Mouse (Mus musculus): ENCODE measurements around the gene Piezo1. TPM values are rescaled to one million over a fixed set of nuclear protein-coding genes. Genes with fewer than 3 reads are reported as not detected.
"Not testable (repeated sequence)": the region's sequence is repeated elsewhere in the genome, so short reads cannot be mapped to it uniquely, and the experiment has no call there.

Piezo1 gene
- total RNA-seq (2021), result 10 to 100 TPM; 14.1 to 28.4 TPM
- long read RNA-seq, experiment 1, partial matches to known transcripts, result 1 of 5 reads
- long read RNA-seq, experiment 1, other reads (novel, unspliced or antisense), result 3 of 5 reads
- long read RNA-seq, experiment 2, partial matches to known transcripts, result 4 of 5 reads
- long read RNA-seq, experiment 2, other reads (novel, unspliced or antisense), result 1 of 5 reads

DNA sequence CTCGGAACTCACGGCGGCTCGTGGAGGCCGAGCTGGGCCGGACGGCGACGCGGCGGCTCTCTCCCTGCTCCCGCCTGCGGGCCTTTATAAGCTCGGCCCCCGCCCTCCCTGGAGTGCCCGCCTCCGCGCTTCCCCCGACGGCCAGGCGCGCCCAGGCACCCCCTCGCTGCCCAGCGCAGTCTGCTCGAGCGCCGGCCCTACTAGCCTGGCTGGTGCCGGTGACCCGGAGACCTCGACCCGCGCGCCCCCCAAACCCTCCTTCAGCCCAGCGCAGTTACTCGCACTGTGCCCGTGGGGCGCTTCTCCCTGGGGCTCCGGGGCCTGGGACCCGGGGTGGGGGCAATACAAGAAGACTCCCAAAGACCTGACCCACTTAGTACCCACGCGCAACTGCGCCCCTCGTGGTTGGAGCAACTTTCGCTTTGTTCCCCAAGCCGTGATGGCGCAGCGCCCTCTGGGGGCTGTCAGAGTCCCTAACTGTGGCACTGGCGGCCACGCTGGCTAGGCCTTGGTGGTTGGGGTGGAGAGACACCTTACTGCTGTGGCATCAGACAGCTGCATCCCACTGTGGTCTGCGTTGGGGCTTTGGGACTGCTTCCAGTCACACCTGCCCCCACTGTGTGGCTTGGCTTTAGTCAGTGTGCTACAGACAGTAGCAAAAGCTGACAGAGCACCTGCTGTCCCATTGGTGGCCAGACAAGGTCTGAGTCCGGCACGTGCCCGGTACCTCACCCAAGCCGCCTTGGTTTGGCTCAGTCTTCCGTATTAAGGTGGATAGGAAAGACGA is at the start of gene Piezo1:
Piezo1 (minus strand) TSS at position 65 of the 787 bp plus-strand sequence.
- peak; percentile 93 to 96 for DNase-seq (ENCODE audit: low spot score in 2 of 2)

DNA sequence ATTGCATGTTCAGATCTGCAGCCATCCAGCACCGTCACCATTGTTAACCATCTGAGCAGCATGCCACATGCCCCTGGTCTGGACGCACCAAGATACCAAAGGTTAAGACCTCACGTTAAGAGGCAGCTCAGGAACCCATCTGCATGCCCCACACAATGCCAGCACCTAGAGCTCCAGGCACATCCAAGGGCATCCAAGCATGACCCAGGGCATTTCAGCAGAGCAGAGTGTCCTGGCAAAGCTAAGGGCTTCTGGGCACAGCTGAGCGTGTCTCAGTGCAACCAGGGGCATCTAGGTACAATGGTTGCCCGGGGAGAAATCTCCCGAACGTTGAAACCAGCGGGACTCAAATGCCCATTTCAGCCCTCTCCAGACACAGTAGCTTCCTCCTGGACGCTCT is 49.5 kb upstream of the Piezo1 start:
- DNase-seq (ENCODE audit: low spot score in 2 of 2), result no peak

DNA sequence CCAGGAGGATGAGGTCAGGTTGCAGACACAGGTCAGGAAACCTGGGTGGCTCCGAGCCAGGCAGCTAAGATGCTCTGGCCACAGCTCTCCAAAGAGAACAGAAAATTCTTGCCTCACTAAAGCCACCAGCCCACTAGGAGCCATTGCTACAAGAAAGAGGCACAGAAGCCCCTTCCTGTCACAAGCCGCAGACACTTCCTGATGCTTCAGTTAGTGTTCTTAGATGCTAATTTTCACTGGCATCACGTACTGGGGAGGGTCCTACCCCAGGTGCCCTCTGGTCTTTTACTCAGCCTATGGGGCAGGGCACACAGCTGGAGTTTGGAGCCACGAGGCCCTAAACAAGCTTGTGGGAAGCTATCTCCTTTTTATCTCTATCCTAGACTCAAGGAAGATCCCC is 44.9 kb upstream of the Piezo1 start:
- no peak for DNase-seq (ENCODE audit: low spot score in 2 of 2)

DNA sequence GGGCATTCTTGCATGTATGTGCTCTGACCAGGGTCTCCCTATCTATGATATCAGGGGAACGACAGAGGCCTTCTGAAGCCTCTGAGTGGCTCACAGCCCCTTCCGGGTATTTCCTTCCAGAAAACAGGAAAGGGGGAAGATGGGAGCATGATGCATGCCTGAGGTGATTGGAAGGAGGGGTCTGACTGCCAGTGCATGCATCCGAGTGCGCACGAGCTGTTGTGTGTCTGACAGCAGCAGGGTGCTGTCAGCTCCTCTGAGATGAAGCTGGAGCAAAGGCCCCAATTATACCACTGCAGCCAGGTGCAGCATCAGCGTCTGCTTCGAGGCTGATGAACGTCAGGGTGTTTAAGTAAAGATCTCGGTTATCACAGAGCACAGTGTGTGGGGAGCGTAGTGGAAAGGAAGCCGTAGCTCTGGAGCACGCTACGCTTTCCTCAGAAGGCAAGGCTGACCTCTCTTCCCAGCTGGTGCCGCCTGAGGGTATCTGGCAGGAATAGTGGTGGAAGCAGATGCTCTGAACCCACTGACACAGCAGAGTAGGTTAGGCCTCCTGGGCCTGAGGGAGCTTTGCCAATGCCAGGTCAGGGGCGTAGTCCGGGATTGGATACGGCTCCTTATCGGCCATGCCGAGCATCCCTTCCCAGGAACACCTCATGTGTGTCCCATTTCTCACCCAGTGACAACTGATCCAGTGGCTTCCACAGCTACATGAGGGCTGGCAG is 42.8 kb upstream of the Piezo1 start:
- DNase-seq (ENCODE audit: low spot score in 2 of 2), result no peak

DNA sequence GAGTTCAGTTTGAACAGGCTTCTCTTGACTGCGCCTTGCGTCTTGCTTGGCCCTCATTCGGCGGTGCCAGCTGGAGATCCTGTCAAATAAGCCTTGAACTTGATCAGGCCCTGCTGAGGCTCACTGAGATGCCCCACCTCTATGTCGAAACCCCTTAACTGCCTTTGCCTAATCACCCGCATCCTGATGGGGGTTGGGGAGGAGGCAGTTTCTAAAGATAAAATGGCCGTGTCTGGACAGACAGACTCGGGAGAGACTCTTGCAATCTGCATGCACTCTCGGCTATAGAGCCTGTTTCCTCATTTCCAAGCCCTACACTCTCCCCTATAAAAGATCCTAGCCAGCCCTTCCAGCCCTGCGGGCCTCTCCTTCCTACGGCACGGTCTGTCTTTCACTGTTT is 42.1 kb upstream of the Piezo1 start:
- no peak for DNase-seq (ENCODE audit: low spot score in 2 of 2)

DNA sequence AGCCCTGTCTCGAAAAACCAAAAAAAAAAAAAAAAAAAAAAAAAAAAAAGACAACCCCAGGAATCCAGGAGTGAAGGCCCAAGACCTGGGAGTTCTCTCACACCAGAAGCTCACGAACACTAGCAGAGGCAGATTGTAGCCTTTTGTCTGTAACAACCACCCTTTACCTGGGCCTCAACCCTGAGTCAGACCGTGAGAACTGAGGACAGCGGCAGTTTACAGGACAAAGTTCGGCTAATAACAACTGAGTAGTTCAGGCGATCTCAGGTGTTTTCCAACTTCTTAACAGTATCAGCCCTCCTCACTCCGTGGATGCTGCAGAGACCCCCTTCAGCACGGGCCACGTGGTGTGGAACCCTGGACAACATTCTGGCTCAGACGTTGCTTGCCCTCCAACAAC is 35.6 kb upstream of the Piezo1 start:
- no peak for DNase-seq (ENCODE audit: low spot score in 2 of 2)

DNA sequence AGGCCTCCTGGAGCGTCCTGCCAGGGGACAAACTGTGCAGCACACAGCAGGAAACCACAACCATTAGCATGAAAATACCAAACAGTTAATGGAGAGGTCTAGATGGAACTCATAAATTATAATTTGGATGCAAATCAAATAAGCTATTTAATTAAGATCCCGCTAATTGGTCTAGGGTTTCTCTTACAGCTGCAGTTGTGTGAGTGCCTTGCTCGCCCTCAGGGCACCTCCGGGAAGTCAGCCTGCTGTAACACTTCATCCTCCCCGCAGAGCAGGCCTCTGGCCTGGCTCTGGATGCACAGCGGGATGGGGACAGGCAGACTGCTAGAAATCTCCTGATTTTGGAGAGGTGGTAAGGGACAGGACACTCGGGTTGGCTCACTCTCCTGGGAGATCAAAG is 35.0 kb upstream of the Piezo1 start:
- no peak for DNase-seq (ENCODE audit: low spot score in 2 of 2)

DNA sequence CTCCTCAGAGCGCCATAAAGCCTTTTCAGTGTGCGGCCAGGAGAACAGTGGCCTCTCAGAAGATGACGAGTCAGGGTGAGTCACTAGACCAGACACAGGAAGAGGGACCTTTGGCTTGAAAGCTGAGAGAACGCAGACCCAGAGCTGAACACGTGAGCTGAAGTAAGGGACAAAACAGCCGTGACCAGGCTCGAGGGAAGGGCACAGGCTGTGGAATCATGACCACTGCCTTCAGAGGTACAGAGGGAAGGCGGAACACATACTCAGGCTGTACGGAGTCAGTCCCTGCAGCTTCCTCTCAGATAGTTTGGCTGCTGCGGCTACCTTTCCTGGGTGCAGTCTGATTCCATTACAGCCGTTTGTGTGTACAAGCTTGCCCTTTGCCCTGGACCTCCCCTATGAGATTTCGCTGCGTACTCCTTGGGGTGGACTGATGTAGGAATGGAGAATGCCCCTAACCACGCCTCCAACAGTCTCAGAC is 34.3 kb upstream of the Piezo1 start:
- DNase-seq (ENCODE audit: low spot score in 2 of 2), result no peak

DNA sequence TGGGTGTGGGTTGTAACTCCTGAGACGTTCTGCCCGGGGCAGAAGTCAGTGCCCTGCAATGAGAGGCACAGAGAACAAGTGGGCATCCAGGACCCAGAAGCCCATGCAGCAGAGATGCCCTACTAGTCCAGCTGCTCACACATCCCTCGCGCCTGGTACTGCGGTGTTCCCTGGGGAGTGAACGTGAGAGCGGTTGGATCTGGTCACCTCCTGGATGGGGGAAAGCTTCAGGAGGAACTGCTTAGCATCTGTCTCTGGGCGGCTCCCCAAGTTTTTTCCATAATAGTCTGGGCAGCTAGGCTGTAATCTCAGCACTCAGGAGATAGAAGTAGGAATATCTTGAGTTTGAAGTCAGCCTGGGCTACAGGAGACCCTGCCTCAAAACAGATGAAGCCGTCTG is 33.9 kb upstream of the Piezo1 start:
- no peak for DNase-seq (ENCODE audit: low spot score in 2 of 2)

DNA sequence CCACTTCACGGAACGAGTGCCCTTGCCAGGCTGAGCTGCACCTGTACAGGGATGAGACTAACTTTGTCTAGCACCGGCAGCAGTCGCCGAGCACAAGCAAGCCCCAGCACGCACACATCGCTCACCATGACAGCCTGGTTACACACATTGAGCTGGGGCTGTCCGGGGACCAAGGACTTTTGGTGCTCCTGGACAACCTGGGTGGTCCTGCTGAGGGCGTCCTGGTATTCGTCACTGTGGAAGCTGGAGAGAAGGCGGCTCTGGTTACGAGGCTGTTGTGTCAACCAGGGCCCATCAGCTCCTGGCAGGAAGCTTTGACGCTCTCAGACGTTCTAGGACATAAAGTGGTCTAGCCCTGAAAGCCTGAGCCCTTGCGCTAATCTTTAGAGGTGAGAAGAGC is 29.8 kb upstream of the Piezo1 start:
- no peak for DNase-seq (ENCODE audit: low spot score in 2 of 2)

DNA sequence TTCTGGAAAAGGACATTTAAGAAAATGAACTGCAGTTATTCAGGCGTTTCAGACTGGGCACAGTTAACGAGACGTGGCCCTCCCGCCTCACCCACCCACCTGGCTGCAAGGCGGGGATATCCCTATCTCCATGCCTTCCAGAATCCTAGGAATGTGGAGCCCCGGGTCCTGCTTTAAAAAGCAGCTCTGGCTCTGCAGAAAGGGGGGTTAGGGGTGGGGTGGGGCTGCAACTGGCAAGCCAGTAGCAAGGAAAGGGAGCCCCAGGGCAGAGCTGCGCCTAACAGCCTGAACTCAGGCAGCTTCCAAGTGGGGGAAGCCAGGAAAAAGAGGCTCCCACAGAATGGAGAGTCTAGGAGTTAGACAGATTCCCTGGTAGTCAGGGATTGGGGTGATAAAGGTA is 28.1 kb upstream of the Piezo1 start:
- DNase-seq (ENCODE audit: low spot score in 2 of 2), result no peak

DNA sequence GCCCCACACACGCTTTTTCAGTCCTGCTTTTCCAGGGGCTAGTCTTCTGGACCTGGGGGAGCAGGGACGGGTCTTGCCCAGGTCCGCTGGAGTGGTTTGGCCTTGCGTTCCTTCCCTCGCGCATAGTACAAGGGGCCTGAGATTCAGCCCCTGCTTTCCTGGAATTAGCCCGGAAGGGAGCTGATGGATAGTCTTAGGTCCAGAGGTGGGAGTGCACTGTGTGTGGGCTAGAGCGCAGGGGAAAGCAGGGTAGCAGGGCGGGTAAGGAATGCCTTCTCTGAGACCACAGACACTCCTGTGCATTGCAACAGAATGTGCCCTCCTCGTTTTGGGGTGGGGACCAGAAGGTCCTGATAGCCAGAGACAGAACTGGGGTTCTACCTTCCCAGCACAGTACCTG is 26.0 kb upstream of the Piezo1 start:
- no peak for DNase-seq (ENCODE audit: low spot score in 2 of 2)

DNA sequence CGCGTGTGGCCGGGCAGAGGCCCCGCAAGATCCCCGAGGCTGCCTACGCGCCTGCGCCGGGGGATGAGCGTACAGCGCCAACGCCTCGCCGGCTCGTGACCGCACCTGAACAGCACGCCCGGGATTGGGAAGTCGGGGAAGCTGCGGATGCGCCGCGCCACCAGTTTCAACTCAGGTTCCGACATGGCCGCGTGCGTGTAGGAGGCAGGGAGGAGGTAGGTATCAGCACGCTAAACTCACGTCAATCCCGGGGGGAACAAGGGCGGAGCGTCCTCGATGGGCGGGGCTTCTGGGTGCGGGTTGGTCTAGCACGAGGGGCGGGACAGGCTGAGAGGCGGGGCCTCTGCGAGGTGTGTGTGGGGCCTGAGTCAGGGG is 25.5 kb upstream of the Piezo1 start, which contains the start of gene Aprt:
Aprt (minus strand) TSS at position 262 of the 375 bp plus-strand sequence.
- peak; percentile 92 to 93 for DNase-seq (ENCODE audit: low spot score in 2 of 2)

DNA sequence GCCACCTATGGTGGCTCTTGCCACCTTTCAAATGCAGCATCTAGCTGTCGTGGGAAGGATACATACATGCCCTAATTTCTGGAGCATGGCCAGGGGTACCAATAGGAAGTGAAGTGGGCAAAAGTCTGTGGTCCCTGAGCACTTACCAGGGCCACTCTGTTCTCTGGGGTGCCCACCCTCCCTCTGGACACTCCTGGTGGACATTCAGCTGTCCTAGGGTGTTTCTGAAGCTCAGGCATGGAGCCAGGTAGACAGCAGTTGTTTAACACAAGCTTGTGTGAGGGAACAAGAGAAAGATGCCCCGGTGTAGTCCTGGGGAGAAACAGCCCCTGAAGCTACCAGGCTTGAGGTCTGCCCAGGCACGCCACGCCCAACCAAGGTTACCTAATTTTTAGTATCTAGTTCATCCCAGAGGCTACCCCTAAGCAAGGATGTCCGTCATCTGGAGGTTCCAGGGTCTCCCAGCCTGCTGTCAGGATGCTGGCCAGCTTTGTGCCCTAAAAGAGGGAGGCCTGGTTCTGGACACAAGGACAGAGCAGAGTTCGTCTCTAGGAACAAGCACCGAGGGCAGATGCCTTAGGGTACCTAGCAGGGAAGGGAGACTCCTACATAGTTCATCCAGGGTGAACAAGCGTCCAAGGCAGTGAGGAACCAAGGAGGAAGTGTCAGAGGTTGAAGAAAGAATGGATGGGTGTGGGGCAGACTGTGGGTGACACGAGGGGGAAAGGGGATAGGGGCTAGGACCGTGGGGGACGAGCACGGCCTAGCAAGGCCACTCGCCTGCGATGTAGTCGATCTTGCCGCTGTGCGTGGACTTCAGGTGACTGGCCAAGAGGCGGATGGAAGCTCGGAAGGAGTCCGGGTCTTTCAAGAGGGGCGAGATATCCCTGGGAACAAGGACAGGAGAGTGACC is 24.9 kb upstream of the Piezo1 start:
- DNase-seq (ENCODE audit: low spot score in 2 of 2), result no peak

DNA sequence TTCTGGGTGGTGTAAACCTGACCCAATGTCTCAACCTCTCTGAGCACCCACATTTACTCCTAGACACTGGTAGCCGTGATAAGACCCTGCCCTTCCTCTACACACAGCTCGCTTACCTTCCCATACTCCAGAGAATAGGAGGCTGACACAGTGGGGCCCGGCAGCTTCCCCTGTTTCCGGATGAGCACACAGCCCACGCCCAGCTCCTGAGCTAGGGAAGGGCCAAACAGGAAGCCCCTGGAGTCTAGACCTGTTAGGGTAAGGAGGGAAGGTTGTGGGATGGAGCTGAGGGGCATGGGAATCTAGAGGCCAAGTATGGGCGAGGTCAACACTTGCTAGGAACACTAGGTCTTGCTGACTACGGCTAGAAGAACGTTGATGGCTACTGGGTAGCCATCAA is 24.2 kb upstream of the Piezo1 start:
- DNase-seq (ENCODE audit: low spot score in 2 of 2), result no peak

DNA sequence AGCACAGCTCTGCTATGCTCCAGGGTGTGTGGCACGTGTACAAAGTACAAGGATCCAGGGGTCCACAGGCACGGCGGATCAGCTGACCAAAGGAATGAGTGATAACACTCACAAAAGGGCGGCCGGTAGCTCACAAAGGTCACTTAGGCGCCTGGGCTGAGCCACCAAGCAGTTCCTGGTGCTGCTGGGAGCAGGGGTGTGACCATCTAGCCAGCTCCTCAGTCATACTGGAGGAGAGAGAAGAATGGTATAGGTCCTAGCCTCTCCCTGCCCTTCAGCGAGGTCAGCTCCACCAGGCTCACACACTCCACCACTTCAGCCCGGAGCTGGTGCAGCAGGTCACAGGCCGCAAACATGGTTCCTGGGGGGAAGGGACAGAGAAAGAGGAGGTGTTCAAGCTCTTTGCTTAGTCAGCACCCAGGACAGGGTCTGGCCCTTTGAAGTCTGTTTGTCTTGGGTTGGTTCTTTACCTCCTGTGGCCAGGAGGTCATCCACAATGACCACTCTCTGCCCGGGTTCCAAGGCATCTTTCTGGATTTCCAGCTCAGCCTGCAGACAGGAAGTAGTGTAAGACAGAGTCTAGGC is 23.6 kb upstream of the Piezo1 start:
- no peak for DNase-seq (ENCODE audit: low spot score in 2 of 2)

DNA sequence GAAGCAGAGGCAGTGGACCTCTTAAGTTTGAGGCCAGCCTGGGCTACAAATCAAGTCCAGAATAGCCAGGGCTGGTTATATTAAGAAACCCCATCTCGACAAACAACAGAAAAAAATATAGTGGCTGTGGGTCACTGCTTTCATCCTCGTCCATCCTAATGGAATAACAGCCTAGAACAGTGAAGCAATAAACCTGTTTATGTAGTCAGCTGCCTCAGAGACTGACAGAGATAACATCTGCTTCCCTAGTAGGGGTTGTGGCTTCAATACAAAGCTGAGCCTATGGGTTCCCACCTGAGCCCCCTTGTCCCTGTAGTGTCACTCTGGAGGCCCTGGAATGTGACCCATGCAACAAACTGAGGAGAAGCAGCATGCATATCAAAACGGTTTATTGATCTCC is 23.1 kb upstream of the Piezo1 start:
- DNase-seq (ENCODE audit: low spot score in 2 of 2), result no peak

DNA sequence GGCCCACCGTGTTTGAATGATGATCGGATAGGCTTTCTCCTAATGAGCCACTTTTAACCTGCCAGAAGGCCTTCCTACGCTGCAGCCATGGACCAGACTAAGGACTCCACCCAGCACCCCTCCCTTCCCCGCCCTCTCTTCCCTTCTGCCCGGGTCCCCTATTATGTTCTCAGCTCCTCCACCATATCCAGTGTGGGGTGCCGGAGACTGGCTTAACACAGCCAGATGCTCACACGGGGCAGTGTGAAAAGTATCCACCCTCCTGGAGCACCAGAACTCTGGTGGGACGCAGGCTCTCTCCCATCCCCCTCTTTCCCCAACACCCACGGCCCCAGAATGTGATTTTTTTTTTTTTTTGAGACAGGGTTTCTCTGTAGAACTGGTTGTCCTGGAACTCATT is 22.4 kb upstream of the Piezo1 start:
- no peak for DNase-seq (ENCODE audit: low spot score in 2 of 2)

DNA sequence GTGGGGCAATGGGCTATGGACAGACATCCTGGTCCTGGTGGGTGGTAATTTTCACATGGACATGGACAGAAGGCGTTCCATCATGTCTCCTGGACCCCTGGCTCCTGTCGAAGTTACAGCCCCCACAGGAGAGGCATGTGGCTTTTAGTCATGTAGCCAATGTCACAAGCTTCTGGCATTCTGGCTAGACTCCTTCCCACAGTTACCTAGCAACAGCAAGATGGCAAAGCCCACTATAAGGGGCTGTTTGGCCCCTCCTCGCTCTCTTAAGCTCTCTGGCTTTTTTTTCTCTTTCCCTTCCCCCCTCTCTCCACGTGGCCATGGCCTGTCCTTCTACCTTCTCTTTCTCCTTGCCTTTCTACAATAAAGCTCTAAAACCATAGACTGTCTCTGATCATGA is 22.0 kb upstream of the Piezo1 start:
- DNase-seq (ENCODE audit: low spot score in 2 of 2), result not testable (repeated sequence)

DNA sequence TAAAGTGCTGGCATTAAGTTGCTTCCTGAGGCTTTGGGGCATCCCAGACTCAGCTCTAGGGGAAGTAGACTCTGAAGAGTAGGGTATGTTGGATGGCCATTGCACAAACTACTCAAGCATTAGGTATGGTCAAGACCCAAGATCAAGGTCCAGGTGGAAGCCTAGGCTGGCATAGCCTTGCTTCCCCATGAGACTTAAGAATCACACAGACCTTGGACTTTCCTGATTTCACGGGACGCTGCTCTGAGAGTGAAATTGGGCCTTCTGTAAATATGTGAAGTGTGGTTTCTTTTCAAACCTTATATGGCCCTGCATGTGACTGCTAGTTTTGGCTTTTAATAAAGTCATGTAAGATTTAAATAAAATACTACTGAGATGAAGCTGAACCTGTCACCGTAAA is 21.6 kb upstream of the Piezo1 start:
- no peak for DNase-seq (ENCODE audit: low spot score in 2 of 2)
